Mouse (Mus musculus): Measurements from ENCODE around the gene Fam107b.

DNA sequence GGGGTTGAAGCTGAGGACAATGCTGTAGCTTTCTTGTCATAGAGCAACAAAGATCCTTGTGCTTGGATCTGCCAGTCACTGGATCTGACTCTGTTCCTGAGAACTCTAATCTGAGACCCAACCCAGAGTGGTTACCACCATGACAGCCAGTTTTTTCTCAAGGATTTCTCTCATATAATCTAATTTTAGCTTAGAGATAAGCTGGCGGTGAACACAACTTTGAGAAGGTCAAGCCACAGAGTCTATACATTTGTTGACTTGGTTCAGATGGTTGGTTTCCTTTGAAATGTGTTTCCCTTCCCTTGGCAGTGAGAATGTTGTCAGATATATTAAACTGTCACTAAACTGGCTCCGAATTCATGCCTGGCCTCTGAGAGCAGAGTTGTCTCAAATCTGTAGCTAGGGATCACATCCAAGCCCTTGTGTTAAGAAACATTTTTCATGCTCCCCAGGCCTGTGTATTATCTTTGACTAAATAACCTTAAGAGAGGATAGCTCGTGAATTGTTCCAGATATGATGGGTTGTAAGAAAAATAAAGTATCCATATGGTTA lies 15.0 kb downstream of the Fam107b start:
- TF ChIP-seq CTCF (IDR thresholded peaks at IDR 0.05; ENCODE audit: low read depth, low read length) (no peak), POLR2A (IDR thresholded peaks at IDR 0.05; ENCODE audit: borderline replicate concordance, low read depth, low read length) (no peak)

Measured in bone marrow macrophage, adult 2 months (primary cell).